Mouse (Mus musculus) cerebellum, adult (tissue): ENCODE measurements around the gene Ptges2.
A peak's percentile ranks its signal among the peaks of the same experiment; 100 is the strongest.

Experiments
- ATAC-seq: cut with Nextera tagmentation; 2 replicates; pipeline ENCODE4 v1.9.2; 2017; ENCODE audit warnings: mild to moderate bottlenecking, moderate library complexity, mixed read lengths; ENCODE audit not compliant: insufficient number of reproducible peaks, low FRiP score, low TSS enrichment

Gene Ptges2

DNA sequence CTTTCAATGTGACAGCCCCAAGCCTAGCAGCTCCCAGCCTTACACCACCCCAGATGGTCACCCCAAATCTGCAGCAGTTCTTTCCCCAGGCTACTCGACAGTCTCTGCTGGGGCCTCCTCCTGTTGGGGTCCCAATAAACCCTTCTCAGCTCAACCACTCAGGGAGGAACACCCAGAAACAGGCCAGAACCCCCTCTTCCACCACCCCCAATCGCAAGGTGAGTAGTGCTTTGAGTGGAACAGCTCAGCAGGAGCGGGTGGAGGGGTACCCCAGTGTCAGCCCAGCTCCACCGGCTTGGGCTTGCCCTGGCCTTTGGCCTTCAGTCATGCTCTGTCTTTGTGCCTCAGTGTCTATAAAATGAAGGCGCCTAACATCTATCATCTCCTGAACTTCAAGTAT lies 28.4 kb upstream of the Ptges2 start:
- ATAC-seq, result no peak

DNA sequence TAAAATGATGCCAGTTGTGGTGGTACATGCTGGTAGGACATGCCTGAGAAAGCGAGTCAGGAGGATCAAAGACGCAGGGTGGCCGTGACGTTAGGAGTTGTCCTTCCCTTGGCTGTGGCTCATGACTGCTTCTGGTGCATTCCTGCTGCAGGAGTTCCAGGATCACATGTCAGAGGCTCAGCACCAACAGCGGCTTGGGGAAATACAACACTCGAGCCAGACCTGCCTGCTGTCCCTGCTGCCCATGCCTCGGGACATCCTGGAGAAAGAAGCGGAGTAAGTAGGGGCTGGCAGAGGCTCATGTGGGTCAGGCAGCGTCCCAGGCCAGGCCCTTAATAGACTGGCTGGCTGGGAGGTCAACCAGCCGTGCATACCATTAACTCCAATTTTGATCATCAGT lies 21.5 kb upstream of the Ptges2 start:
- no peak for ATAC-seq

DNA sequence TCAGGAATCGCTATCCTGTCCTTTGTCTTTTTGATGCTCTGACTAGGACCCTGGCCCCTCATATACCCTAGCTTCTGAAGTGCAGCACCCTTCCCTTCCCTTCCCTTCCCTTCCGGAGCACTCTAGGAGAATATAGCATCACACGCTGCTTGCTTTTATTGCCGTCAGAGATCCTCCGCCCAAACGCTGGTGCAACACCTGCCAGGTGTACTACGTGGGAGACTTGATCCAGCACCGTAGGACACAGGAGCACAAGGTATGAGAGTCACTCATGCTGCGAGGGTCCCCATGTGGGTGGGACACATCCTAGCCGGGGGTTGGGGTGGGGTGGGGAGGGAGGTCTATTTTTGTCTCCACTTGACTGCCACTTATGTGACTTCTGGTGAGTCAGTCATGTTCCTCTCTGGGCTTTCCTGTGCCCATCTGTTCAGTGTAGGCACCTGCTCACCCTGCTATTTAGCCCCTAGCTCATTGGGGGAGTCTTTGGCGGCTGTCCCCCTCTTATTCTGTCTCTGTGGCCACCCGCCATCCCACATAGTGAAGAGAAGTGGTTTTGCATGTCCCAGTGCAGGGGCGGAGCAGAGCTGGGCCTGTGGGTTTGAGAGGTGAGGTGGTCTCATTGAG lies 20.3 kb upstream of the Ptges2 start:
- ATAC-seq, result no peak

DNA sequence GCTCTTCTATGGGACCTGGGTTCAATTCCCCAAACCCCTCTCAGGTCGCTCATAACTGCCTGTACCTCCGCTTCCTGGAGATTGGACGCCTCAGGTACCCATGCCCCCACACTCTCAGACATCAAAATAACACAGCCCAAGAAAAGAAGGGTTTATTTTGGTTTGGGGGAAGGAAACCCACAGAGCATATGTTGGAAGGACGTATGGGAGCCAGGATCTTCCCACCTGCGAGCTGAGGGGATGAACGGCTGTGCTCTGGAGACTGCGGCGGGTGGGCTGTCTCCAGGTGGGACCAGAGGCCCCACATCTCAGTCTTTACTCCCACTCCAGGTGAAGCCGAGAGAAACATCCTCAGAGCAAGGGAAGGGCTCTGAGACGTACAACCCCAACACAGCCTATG lies 18.7 kb upstream of the Ptges2 start:
- no peak for ATAC-seq

DNA sequence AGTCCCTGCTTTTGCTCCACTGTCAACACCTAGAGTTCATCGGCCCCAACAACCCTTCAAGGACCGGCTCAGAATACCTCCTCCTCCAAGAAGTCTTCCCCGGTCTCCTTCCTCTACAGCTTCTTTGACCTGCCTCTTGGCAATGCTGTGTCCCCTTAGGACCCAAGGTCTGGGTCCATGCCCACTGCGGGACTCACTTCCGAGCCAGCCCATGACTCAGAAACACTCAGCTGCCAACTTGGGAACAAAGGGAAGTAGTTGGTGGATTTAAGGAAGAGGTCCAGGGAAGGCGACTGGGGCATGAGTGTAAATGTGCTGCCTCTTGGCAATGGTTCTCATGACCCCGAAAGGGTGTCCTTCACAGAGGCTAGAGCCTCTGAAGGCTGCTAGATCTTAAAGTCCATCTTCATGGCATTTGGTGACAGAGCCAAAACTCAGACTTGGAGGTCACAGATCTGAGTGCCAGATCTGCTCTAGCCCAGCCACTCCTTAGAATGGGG lies 15.6 kb upstream of the Ptges2 start:
- no peak for ATAC-seq

DNA sequence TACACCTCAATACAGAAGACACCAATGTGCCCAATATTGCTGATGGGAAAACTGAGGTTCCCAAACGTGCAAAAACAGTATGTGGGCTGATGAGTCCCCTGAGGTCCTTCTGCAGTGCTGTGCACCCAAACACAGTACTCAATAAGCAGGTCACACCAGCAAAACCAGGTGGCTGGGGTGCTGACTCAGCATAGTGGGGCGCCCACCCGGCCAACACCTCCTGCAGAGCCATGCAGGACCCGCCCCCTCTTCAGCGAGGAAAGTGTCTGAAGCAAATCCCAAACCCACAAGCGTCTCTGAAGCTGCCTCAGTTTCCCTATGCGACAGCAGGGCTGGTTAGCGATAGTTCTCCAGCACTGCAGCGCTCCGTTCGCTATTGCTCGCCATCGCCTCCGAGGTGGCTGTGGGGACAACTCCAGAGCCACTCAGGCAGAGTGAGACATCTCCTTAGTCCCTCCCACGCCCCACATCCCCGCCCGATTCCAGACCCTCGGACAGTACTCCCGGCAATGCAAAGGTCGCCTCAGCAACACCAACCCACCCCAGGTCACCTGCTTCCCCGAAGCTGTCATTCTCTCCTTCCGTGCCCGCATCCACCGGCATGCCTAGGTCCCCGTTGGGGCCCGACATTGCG lies 14.4 kb upstream of the Ptges2 start:
- peak; percentile 33; the same call in 1 of the 2 replicates for ATAC-seq

DNA sequence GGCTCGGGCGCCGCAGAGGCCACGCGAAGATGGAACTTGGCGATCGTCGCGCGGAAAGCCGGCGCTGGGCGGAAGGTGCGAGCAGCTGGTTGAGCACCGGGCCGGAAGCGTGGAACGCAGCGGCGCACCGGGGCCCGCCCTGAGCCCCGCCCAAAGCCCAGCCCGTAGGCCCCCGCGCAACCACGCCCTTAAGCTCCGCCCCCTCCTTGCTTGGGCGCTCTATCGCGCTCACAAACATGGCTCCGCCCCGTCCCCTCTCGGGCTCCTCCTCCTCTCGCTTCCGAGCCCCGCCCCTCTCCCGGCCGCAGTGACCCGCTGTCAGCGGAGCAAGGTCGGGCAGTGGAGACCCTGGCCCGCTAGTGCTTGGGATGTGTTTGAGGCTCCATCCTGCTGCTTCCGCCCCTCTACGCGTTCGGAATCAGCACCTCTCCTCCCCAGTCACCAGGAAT lies 13.9 kb upstream of the Ptges2 start, which contains the start of gene 1110008P14Rik:
1110008P14Rik (minus strand) TSS at position 164 of the 449 bp plus-strand sequence.
- ATAC-seq, result peak; percentile 74

DNA sequence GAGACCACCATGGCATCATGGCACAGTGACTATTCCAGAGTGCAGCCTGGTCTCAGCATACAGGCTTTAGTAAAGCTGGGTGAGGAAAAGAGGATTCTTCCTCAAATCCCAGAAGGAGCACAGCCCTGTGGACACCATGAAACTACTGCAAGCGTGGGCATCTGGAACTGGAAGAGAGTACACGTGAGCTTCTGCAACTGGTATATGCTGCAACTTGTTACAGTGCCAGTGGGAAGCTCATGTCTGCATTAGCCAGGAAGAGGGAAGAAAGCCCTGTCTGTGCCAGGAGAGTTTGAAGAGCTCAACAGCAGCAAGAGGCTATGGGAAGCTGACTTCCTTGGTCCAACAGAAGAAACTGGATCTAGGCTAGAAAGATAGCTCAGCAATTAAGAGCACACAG lies 13.0 kb upstream of the Ptges2 start:
- ATAC-seq, result no peak

DNA sequence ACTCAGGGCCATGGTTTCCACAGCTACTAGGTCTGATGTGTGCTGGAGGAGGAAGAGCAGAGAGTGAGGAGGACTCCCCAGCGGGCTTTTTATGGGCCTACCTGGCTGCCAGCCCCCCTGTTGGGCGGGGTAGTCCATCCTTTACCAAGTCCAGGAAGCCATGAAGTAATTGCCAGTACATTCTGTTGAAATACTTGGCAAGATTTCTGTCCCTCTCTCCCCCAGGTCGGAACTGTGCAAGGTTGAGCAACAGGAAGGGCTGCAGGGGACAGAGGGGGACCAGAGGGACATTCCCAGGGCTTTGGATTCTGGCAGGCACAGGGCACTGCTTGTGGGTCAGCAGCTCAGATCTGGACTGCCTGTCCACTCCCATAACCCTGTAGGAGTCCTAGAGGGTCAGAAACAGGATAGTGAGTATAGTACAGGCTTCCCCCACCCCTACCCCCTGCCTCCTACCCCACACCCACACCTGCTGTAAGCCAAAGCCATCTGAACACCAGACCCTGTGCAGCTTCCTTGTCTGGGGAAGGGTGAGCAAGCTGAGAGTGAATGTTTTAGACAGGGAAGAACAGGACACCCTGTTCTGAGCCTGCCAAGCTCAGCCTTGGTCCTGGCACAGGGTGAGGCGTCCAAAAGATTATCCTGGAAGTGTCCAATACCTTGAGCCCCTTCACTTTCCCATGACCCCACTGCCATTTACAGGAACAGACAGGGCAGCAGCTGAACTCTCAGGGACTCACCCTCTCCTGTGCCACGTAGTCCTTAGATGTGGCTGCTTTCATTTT lies 7.8 kb upstream of the Ptges2 start, which contains the start of gene Lcn2:
Lcn2 (minus strand) TSS at position 547 of the 785 bp plus-strand sequence.
- no peak for ATAC-seq

DNA sequence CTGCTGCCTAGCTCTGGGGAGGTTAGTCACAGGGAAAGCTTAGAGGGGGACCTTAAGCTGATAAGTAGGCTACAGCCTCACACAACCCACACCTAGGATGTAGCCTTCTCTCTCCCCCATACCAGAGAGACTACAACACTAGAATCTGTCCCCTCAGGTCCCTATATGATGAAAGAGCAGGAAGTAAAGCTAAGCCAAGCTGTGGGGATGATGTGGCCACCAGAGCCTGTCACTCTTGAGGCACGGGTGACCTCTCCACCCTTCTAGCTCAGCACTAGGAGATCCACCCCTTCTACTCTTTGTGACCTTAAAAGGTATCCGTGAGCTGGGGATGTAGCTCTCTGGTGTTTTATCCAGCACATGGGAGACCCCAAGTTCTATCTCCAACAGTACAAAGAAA lies 6.5 kb upstream of the Ptges2 start:
- no peak for ATAC-seq

DNA sequence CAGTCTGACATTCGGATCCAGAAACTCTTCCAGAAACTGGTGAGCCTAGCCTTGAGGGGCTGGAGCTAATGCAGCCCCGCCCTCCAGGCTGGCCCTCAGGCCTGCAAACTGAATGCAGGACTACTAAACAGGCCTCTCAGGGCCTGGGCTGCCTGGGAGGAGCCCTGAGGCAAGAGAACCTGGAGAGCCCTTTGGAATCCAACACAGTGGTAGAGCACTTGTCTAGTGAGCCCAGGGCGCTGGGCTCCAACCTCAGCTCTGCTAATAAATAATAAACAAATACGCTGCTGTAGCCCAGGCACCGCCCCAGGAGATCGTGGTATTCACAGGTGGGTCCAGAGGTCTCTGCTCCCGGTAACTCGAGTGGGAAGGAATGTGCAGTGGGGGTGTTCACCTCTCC lies 4.8 kb upstream of the Ptges2 start:
- ATAC-seq, result no peak

DNA sequence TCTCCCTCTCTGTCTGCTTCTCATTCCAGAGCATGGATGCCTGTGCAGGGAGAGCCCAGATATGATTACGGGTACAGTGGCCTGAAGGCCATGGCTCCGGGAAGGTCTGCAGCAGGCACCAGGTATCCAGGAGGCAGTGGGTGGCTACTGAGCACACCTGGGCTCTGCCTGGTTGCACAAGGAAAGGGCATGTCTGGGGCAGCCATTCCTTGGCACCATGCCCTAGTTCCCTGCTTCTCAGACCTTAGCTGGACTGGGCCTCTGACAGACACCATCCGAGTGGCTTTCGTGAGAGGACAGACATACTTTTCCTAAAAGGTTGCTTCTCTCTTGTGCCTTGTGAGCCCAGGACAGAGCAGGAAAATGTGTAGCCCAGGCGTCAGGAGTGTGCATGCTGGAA lies 3.6 kb upstream of the Ptges2 start:
- ATAC-seq, result no peak

DNA sequence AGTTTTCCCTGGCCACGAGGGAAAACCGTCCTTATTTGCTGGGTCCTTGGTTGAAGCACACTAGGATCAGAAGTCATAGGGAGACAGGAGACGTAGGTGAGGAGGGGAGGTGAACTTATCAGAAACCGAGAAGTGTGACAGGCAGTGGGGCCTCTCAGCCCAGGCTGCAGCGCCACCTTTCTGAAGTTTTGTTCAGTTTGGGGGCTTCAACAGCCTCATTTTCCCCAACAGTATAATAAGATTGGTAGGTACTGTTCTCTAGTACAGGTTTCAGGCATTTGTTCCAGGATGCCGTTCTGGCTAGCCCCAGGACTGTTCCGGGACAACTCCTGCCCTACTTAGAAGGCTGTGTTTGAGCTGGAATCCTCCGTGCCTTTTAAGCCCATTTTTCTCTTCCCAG lies 723 bp upstream of the Ptges2 start:
- ATAC-seq, result no peak

DNA sequence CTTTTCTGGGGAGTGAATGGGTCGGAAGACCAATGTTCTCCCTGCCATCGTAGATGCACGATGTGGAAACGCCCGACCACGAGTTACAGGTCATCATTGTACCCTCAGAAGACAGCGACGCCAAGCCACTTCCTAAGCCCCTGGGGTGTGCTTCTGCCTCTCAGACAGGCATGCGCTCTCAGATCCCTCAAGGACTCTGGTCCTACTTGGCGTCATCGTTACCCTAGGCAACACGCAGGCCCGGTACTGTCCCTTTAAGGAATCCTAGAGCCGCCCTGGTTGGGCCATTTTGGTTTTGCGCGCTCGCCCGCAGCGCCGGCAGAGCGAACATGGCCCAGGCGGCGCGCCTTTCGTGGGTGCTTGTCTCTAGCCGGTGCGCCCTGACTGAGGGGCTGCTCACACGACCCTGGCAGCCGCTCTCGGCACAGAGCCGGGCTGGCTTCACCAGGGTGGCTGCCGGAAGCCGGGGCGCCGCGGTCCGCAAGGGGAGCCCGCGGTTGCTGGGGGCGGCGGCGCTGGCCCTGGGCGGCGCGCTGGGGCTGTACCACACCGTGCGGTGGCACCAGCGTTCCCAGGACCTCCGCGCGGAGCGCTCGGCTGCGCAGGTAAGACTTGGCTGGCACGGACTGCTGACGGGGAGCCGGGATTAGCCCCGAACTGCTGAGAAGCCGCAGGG lies 388 bp downstream of the Ptges2 start:
- ATAC-seq, result peak; percentile 89

DNA sequence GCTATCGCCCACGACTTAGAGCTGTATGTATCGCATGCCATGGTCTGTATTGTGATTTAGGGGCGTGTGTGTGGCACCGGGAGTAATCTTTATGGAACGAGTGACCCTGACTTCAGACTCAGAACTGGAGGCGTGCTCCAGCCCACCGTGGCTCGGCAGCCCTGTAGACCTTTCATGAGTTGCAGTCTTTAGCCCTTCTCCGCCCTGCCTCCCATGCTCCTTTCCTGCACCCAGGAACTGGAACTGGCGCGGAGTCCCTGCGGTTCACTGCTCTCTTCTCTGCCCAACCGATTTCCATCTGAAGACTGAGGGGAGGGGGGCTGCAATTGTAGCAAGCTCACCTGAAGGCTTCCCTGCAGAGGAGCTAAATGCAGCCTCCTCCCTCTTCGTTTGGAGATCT lies 999 bp downstream of the Ptges2 start:
- no peak for ATAC-seq

DNA sequence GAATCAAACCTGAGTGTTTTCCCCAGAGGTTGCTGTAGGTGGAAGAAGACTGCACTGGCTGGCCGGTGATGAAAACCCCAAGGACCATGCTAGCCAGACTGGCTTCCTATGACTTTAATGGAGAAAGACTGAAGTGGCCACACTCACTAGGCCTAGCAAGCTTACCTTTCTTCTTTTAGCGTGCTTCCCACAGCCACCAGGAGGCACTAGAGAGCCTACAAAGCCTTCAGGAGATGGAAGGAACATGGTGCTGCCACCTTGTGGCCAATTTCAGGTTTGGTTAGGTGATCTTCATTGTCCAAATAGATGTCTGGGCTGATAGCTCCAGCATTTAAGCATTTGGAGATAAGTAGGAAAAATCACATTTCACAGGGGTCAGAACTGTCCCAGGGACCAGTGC lies 9.0 kb downstream of the Ptges2 start:
- ATAC-seq, result peak; percentile 53; the same call in 1 of the 2 replicates

DNA sequence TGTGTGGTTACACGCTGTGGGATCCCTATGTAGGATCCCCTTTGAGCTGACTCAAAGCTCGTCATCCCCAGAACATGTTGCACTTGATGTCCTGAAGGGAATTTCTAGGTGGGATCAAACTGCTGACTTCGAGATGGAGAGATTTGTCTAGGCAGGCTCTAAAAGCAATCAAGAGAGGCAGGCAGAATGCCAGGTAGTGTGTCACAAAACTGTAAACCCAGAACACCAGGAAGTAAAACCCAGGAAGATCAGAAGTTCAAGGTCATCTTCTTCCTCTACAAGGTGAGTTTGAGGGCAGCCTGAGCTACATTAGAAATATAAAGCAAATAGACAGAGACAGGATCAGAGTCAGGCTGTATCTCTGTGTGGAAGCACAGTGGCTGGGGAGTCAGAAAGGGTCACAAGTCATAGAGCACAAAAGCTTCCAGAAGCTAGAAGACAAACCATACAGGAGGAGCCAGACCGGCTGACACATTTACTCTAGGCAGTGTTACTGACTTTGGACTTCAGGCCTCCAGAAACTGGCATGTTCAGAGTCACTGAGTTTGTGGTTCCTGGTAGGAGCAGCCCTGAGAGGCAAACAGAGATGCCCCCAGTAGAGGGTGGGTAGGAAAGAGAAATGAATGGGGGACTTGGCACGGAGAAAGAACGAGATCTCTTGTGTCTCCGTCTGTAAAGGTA lies 11.6 kb downstream of the Ptges2 start:
- no peak for ATAC-seq

DNA sequence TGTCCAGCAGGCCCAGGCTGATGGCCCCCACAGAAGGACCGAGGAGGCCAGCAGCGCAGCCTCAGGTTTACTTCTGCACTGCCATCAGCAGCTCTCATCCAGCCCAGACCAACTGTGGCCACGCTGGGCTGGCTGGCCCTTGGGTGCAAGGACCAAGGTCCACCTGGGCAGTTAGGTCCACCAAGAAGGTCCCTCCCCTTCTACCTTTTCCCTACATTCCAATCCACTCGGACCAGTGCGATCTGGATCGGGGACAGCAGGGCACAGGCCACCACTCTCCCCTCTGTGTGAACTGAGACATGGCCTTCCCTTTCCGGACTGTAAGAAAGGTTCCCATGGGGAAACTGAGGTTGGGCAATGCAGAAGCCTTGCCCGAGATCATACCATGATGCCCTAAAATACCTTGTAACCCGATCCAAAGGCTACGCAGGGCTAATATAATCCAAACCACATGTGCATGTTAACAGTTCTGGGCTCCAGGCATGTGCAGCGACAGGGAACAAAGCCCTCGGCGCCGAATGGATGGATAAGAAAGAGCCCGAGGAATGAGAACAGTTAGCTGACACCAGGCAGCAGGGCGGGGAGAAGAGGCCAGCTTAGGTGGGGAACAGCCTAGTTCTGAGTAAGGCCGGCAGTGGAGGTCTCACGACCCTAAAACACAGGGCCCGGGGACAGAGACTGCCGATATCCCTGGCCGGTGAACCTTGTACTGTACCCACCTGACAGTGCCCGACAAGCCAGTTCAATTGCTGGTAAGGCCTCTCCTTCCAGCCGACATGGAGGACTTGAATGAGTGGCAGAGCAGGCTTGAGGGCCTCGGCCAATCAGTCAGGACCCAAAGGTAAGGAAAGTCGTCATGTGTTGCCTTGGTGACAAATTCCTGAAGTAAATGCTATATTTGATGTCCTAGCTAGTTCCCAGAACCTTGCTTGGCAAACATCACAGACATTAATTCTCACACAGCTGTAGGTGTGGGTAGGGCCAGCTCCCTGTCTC lies 13.0 kb downstream of the Ptges2 start:
- no peak for ATAC-seq

DNA sequence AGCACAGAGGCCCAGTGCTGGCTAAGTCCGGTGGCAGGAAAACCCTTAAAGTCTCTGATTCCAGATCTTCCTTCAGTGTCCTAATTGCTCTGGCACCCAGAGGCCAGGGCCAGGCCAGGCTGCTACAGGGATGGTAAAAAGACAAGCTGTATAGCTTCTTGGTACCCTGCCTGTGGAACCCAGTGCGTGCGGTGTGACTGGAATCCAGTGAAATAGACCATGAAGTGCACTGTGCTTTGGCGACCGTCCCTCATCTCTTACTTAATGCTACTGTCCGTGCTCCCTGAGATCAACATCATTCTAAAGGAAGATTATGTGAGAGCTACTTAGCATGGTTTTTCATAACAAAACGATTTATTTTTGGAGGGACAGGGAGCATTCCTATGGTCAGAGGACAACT lies 15.7 kb downstream of the Ptges2 start:
- no peak for ATAC-seq
